Mouse (Mus musculus) liver (tissue): Measurements from ENCODE around the gene Mrps35.

Experiments used
- DNase-seq: peaks from one replicate; pipeline ENCODE4 v3.0.0-alpha.2; 2020; ENCODE audit warnings: mixed read lengths

Gene Mrps35

GRCm38 (mm10) chr6:147042291-147043290, at the start of gene Mrps35:
Gene Mrps35, plus strand, starts transcription at chr6:147042764.
- peak; percentile 92 for DNase-seq

- peak; percentile 56 for DNase-seq
Measured at GRCm38 (mm10) chr6:146994236-146994635, 48.3 kb upstream of the Mrps35 start.

GRCm38 (mm10) chr6:146995391-146995790, 47.2 kb upstream of the Mrps35 start:
- DNase-seq, result no peak

GRCm38 (mm10) chr6:146995878-146996277, 46.7 kb upstream of the Mrps35 start:
- DNase-seq, result no peak

- DNase-seq, result no peak
Measured at GRCm38 (mm10) chr6:146997006-146997405, 45.6 kb upstream of the Mrps35 start.

GRCm38 (mm10) chr6:146998710-146999109, 43.9 kb upstream of the Mrps35 start:
- DNase-seq, result no peak

- DNase-seq, result no peak
Measured at GRCm38 (mm10) chr6:146999302-146999701, 43.3 kb upstream of the Mrps35 start.

- DNase-seq, result no peak
Measured at GRCm38 (mm10) chr6:146999755-147000154, 42.8 kb upstream of the Mrps35 start.

GRCm38 (mm10) chr6:147008148-147008547, 34.4 kb upstream of the Mrps35 start:
- peak; percentile 58 for DNase-seq

- no peak for DNase-seq
Measured at GRCm38 (mm10) chr6:147010358-147010757, 32.2 kb upstream of the Mrps35 start.

GRCm38 (mm10) chr6:147010811-147011520, 31.6 kb upstream of the Mrps35 start:
- DNase-seq, result no peak

- DNase-seq, result no peak
Measured at GRCm38 (mm10) chr6:147011555-147011954, 31.0 kb upstream of the Mrps35 start.

GRCm38 (mm10) chr6:147011977-147012376, 30.6 kb upstream of the Mrps35 start:
- no peak for DNase-seq

- DNase-seq, result no peak
Measured at GRCm38 (mm10) chr6:147013546-147013945, 29.0 kb upstream of the Mrps35 start.

- DNase-seq, result no peak
Measured at GRCm38 (mm10) chr6:147017906-147018305, 24.7 kb upstream of the Mrps35 start.

GRCm38 (mm10) chr6:147018364-147018763, 24.2 kb upstream of the Mrps35 start:
- no peak for DNase-seq

GRCm38 (mm10) chr6:147021181-147021580, 21.4 kb upstream of the Mrps35 start:
- no peak for DNase-seq

- DNase-seq, result no peak
Measured at GRCm38 (mm10) chr6:147022375-147023132, 20.0 kb upstream of the Mrps35 start.

- DNase-seq, result no peak
Measured at GRCm38 (mm10) chr6:147023133-147023395, 19.5 kb upstream of the Mrps35 start.

GRCm38 (mm10) chr6:147023568-147023967, 19.0 kb upstream of the Mrps35 start:
- DNase-seq, result no peak

- DNase-seq, result no peak
Measured at GRCm38 (mm10) chr6:147024761-147025160, 17.8 kb upstream of the Mrps35 start.

- DNase-seq, result no peak
Measured at GRCm38 (mm10) chr6:147028396-147028795, 14.2 kb upstream of the Mrps35 start.

- DNase-seq, result no peak
Measured at GRCm38 (mm10) chr6:147029591-147029990, 13.0 kb upstream of the Mrps35 start.
